Mouse (Mus musculus) CH12.LX (cell line): ENCODE results near the gene C1qtnf3. TPM values are rescaled to one million over a fixed set of nuclear protein-coding genes. Genes with fewer than 3 reads are reported as not detected.

ENCODE experiments used
- DNase-seq: peaks from one replicate; pipeline ENCODE4 v3.0.0-alpha.2; 2013; ENCODE audit errors: extremely low read depth
- H3K27ac ChIP-seq: 2 replicates; pipeline ENCODE4 v1.5.1; 2012; ENCODE audit warnings: low read depth, mild to moderate bottlenecking, control low read depth, moderate library complexity; ENCODE audit not compliant: insufficient read depth
- H3K27me3 ChIP-seq: replicated peaks from 2 replicates; pipeline ENCODE3; 2012; ENCODE audit warnings: inconsistent platforms
- H3K36me3 ChIP-seq, 2 experiments: replicated peaks in 1 of 2; 2 replicates each; pipeline versions ENCODE3 to v1.6.1; 2012; ENCODE audit warnings: inconsistent platforms in 1 of 2, low read length in 1 of 2, mild to moderate bottlenecking in 1 of 2, mixed read lengths in 1 of 2, moderate library complexity in 1 of 2; ENCODE audit not compliant: control insufficient read depth in 1 of 2, insufficient read depth in 1 of 2
- H3K4me1 ChIP-seq, 2 experiments: 2 replicates each; pipeline ENCODE4 v1.6.1; 2012; ENCODE audit warnings: inconsistent platforms in 1 of 2, moderate library complexity in 1 of 2; ENCODE audit not compliant: insufficient read depth in 2 of 2, control insufficient read depth in 1 of 2
- H3K4me2 ChIP-seq: 2 replicates; pipeline ENCODE4 v1.6.1; 2012; ENCODE audit warnings: low read depth, mild to moderate bottlenecking, control low read depth; ENCODE audit not compliant: poor library complexity, insufficient read depth, severe bottlenecking
- H3K4me3 ChIP-seq, 3 experiments: fragments of 150-350 bp in 1 of 3; sonication (generic) in 1 of 3; replicated peaks in 1 of 3; 2 replicates each; pipeline versions ENCODE3 to v1.5.1; 2011 to 2012; ENCODE audit warnings: low read depth in 2 of 3, low read length in 2 of 3, mild to moderate bottlenecking in 2 of 3, moderate library complexity in 2 of 3, control low read depth in 1 of 3, improper control_type of control experiment in 1 of 3, inconsistent platforms in 1 of 3, mixed read lengths in 1 of 3; ENCODE audit not compliant: poor library complexity in 1 of 3
- H3K79me2 ChIP-seq: replicated peaks from 2 replicates; pipeline ENCODE4 v1.6.1; 2012; ENCODE audit warnings: mild to moderate bottlenecking, moderate library complexity; ENCODE audit not compliant: control insufficient read depth, poor library complexity, insufficient read depth, severe bottlenecking; ENCODE audit errors: extremely low read depth
- H3K9ac ChIP-seq: 2 replicates; pipeline ENCODE4 v1.6.1; 2012; ENCODE audit warnings: low read depth, mild to moderate bottlenecking, control low read depth, moderate library complexity; ENCODE audit not compliant: insufficient read depth
- H3K9me3 ChIP-seq: replicated peaks from 2 replicates; pipeline ENCODE3; 2012; ENCODE audit warnings: low read length, inconsistent platforms, mixed read lengths
- BHLHE40 ChIP-seq: IDR thresholded peaks from 2 replicates; pipeline ENCODE4 v1.6.1; 2011; ENCODE audit warnings: mild to moderate bottlenecking, low read depth, low read length, improper control_type of control experiment
- CHD1 ChIP-seq: IDR thresholded peaks from 2 replicates; pipeline ENCODE4 v1.6.1; 2012; ENCODE audit warnings: low read depth, low read length, improper control_type of control experiment, inconsistent platforms
- CHD2 ChIP-seq: IDR thresholded peaks from 2 replicates; pipeline ENCODE4 v1.6.1; 2011; ENCODE audit warnings: low read length, improper control_type of control experiment
- CTCF ChIP-seq, 2 experiments: IDR thresholded peaks in 1 of 2; conservative IDR thresholded peaks in 1 of 2; 2 replicates each; pipeline ENCODE4 v1.5.1; 2011 to 2012; ENCODE audit warnings: low read depth in 2 of 2, low read length in 2 of 2, improper control_type of control experiment in 1 of 2, inconsistent platforms in 1 of 2, mild to moderate bottlenecking in 1 of 2, moderate library complexity in 1 of 2
- ELF1 ChIP-seq: IDR thresholded peaks from 2 replicates; pipeline ENCODE4 v1.6.1; 2014; ENCODE audit warnings: low read depth, mild to moderate bottlenecking, inconsistent platforms, low read length, improper control_type of control experiment
- HCFC1 ChIP-seq: IDR thresholded peaks from 2 replicates; pipeline ENCODE4 v1.6.1; 2012; ENCODE audit warnings: low read depth, mild to moderate bottlenecking, inconsistent platforms, low read length, improper control_type of control experiment
- JUN ChIP-seq: IDR thresholded peaks from 2 replicates; pipeline ENCODE4 v1.6.1; 2011; ENCODE audit warnings: low read depth, mild to moderate bottlenecking, low read length, improper control_type of control experiment, moderate library complexity; ENCODE audit not compliant: insufficient read depth
- KAT2A ChIP-seq: IDR thresholded peaks from 2 replicates; pipeline ENCODE4 v1.6.1; 2012; ENCODE audit warnings: low read length, improper control_type of control experiment, inconsistent platforms; ENCODE audit not compliant: insufficient replicate concordance
- MAFK ChIP-seq: IDR thresholded peaks from 2 replicates; pipeline ENCODE4 v1.6.1; 2011; ENCODE audit warnings: low read length, improper control_type of control experiment; ENCODE audit not compliant: insufficient replicate concordance
- MAZ ChIP-seq: IDR thresholded peaks from 2 replicates; pipeline ENCODE4 v1.6.1; 2012; ENCODE audit warnings: low read depth, mild to moderate bottlenecking, inconsistent platforms, low read length, improper control_type of control experiment, moderate library complexity
- MEF2A ChIP-seq: IDR thresholded peaks from 2 replicates; pipeline ENCODE4 v1.6.1; 2014; ENCODE audit warnings: low read depth, mild to moderate bottlenecking, inconsistent platforms, low read length, improper control_type of control experiment, borderline replicate concordance
- MXI1 ChIP-seq: IDR thresholded peaks from 2 replicates; pipeline ENCODE4 v1.6.1; 2011; ENCODE audit warnings: mild to moderate bottlenecking, low read depth, low read length, improper control_type of control experiment
- NELFE ChIP-seq: IDR thresholded peaks from 2 replicates; pipeline ENCODE4 v1.6.1; 2011; ENCODE audit warnings: low read depth, low read length, improper control_type of control experiment
- PAX5 ChIP-seq: IDR thresholded peaks from 2 replicates; pipeline ENCODE4 v1.6.1; 2012; ENCODE audit warnings: low read length, inconsistent platforms, mixed read lengths
- POLR2A ChIP-seq: IDR thresholded peaks from 2 replicates; pipeline ENCODE4 v1.6.1; 2011; ENCODE audit warnings: low read depth, mild to moderate bottlenecking, improper control_type of control experiment, low read length
- RAD21 ChIP-seq: IDR thresholded peaks from 2 replicates; pipeline ENCODE4 v1.6.1; 2011; ENCODE audit warnings: low read depth, mild to moderate bottlenecking, low read length, improper control_type of control experiment, moderate library complexity
- SIN3A ChIP-seq: IDR thresholded peaks from 2 replicates; pipeline ENCODE4 v1.6.1; 2012; ENCODE audit warnings: low read length, improper control_type of control experiment, inconsistent platforms
- SMC3 ChIP-seq: IDR thresholded peaks from 2 replicates; pipeline ENCODE4 v1.6.1; 2011; ENCODE audit warnings: low read depth, low read length, improper control_type of control experiment
- TBP ChIP-seq: conservative IDR thresholded peaks from 2 replicates; pipeline ENCODE4 v1.6.1; 2011; ENCODE audit warnings: low read depth, low read length, improper control_type of control experiment
- UBTF ChIP-seq: IDR thresholded peaks from 2 replicates; pipeline ENCODE4 v1.6.1; 2012; ENCODE audit warnings: low read depth, mild to moderate bottlenecking, inconsistent platforms, low read length, improper control_type of control experiment, moderate library complexity
- USF1 ChIP-seq: IDR thresholded peaks from 2 replicates; pipeline ENCODE4 v1.6.1; 2014; ENCODE audit warnings: low read depth, mild to moderate bottlenecking, inconsistent platforms, low read length, improper control_type of control experiment
- ZC3H11A ChIP-seq: IDR thresholded peaks from 2 replicates; pipeline ENCODE4 v1.6.1; 2012; ENCODE audit warnings: low read depth, mild to moderate bottlenecking, inconsistent platforms, low read length, improper control_type of control experiment
- ZKSCAN1 ChIP-seq: IDR thresholded peaks from 2 replicates; pipeline ENCODE4 v1.6.1; 2012; ENCODE audit warnings: low read depth, inconsistent platforms, low read length, improper control_type of control experiment, borderline replicate concordance
- ZNF384 ChIP-seq: IDR thresholded peaks from 2 replicates; pipeline ENCODE4 v1.6.1; 2012; ENCODE audit warnings: low read depth, low read length, improper control_type of control experiment, inconsistent platforms
- dilution Hi-C: fragments of 300-500 bp; cut with MboI; formaldehyde crosslinking; loops from 2 replicates; pipeline ENCODE4 v1.14.3; 2020; ENCODE audit warnings: low sequenced_read_pairs; ENCODE audit not compliant: extremely low pct_unique_long_range_greater_than_20kb, extremely low pct_ligation_motif_present
- in situ Hi-C: fragments of 300-500 bp; cut with MboI; formaldehyde crosslinking; loops from 3 replicates; pipeline ENCODE4 v1.14.3; 2019; ENCODE audit warnings: low sequenced_read_pairs, low pct_ligation_motif_present, low pct_unique_long_range_greater_than_20kb, mixed read lengths
- polyA plus RNA-seq: library from polyadenylated mRNA; unstranded; fragments of >175 nt; gene quantifications from 2 replicates; pipeline ENCODE4 v1.2.1, GENCODE M21; 2012; ENCODE audit warnings: low read depth; ENCODE audit not compliant: insufficient read length
- total RNA-seq, 2 experiments: library from RNA; depleted of rRNA; stranded (reverse); fragments of 300-350 nt in 1 of 2; fragments of >200 nt in 1 of 2; gene quantifications; 2 replicates each; pipeline ENCODE4 v1.2.3; 2012 to 2014

The C1qtnf3 gene
- total and polyA plus RNA-seq, 3 experiments, result 0.10 TPM; not detected in 2

GRCm38 (mm10) chr15:10921064-10921463 is 31.1 kb upstream of the C1qtnf3 start:
- Histone ChIP-seq H3K9me3 (no peaks in the 10 kb centered on the region), H3K27me3 (no peaks in the 10 kb centered on the region), H3K4me2 (peak overlapping the region; percentile 47; the same call in 1 of the 2 replicates), H3K36me3 (no peaks in the 10 kb centered on the region), H3K9ac (no peak overlapping the region), H3K27ac (no peak overlapping the region), H3K79me2 (no peaks in the 10 kb centered on the region), H3K4me3 (no peak overlapping the region), H3K4me1 (peaks cover 2 to 4% of the 10 kb centered on the region in 2 experiments; a peak in 1 of 4 replicates)
- TF ChIP-seq TBP, result no peak
- TF ChIP-seq ZC3H11A, result peak; percentile 58
- no peak for TF ChIP-seq JUN
- peak; percentile 83 for TF ChIP-seq SMC3
- TF ChIP-seq CTCF (conservative IDR thresholded peaks at IDR 0.05 in 1 of 2, IDR thresholded peaks at IDR 0.05 in 1 of 2; ENCODE audit: low read depth in 2 of 2, low read length in 2 of 2), result peak; percentile 36 to 89
- TF ChIP-seq MXI1, result no peak
- no peak for TF ChIP-seq USF1
- no peak for TF ChIP-seq HCFC1
- TF ChIP-seq RAD21, result peak; percentile 98
- no peak for TF ChIP-seq CHD2
- TF ChIP-seq KAT2A, result no peak
- no peak for TF ChIP-seq BHLHE40
- TF ChIP-seq SIN3A, result no peak
- TF ChIP-seq NELFE, result no peak
- TF ChIP-seq ELF1, result 0 out of 2 replicates have a peak, but pooled peaks have one; percentile 30
- no peak for TF ChIP-seq MAZ
- TF ChIP-seq ZKSCAN1, result no peak
- no peak for TF ChIP-seq CHD1
- TF ChIP-seq POLR2A, result no peak
- in situ Hi-C loops, result loop anchor here (5.0 kb wide), 2 partner anchors 81 to 481 kb away; partner anchors contain the start of gene Slc45a2
- dilution Hi-C loops, result no loop called here
- DNase-seq, result peak; percentile 63

- no peaks in the 10 kb centered on the region for H3K79me2 ChIP-seq
- H3K27ac ChIP-seq, result no peak overlapping the region
- no peak for DNase-seq
- H3K9ac ChIP-seq, result no peak overlapping the region
- no peak overlapping the region for H3K4me3 ChIP-seq
- no peaks in the 10 kb centered on the region for H3K9me3 ChIP-seq
- peaks cover 2 to 4% of the 10 kb centered on the region in 2 experiments; a peak in 1 of 4 replicates for H3K4me1 ChIP-seq
- H3K4me2 ChIP-seq, result no peak overlapping the region
- H3K36me3 ChIP-seq, result no peaks in the 10 kb centered on the region
- dilution Hi-C loops (no loop called here), in situ Hi-C loops (loop anchor here (5.0 kb wide), 2 partner anchors 80 to 480 kb away; partner anchors contain the start of gene Slc45a2)
- no peak for TF ChIP-seq ZNF384
- TF ChIP-seq MAFK, result no peak
- no peak for TF ChIP-seq CHD1
- no peak for TF ChIP-seq CHD2
- TF ChIP-seq ELF1, result no peak
- no peak for TF ChIP-seq PAX5
- no peak for TF ChIP-seq TBP
- TF ChIP-seq MEF2A, result no peak
- no peak for TF ChIP-seq UBTF
- no peak for TF ChIP-seq HCFC1
- TF ChIP-seq SMC3, result no peak
- no peak for TF ChIP-seq ZC3H11A
- H3K27me3 ChIP-seq, result no peaks in the 10 kb centered on the region
Measured at GRCm38 (mm10) chr15:10922061-10922460, 30.1 kb upstream of the C1qtnf3 start.
